Mouse (Mus musculus): Measurements from ENCODE around the gene Galns. TPM values are rescaled to one million over a fixed set of nuclear protein-coding genes. Genes with fewer than 3 reads are reported as not detected.
"Not testable (repeated sequence)": the region's sequence is repeated elsewhere in the genome, so short reads cannot be mapped to it uniquely, and the experiment has no call there.

The Galns gene
- polyA plus RNA-seq, 1 experiment from 2014 or later: 14.3 TPM

GRCm38 (mm10) chr8:122573577-122573976 lies 37.7 kb downstream of the Galns start:
- H3K9ac ChIP-seq (replicated peaks; ENCODE audit: low read depth): no peak overlapping the region
- DNase-seq (ENCODE audit: low spot score): no peak
- no peak overlapping the region for H3K4me2 ChIP-seq (replicated peaks; ENCODE audit: low read depth, low read length)
- peaks cover 27% of the 10 kb centered on the region; the same call in 1 of the 2 replicates for H3K4me1 ChIP-seq (ENCODE audit: insufficient read depth, low read depth, low read length)
- H3K27me3 ChIP-seq (replicated peaks; ENCODE audit: insufficient read depth, low read length): no peaks in the 10 kb centered on the region
- no peak for TF ChIP-seq EP300 (IDR thresholded peaks at IDR 0.05)
- H3K4me3 ChIP-seq (ENCODE audit: low read depth, low read length): no peak overlapping the region
- H3K27ac ChIP-seq (ENCODE audit: low read length): no peak overlapping the region
- no peaks in the 10 kb centered on the region for H3K9me3 ChIP-seq (ENCODE audit: low read length)
- no peak for ATAC-seq
- 64% methylated on average over 9 of the region's 9 CpGs for WGBS
- no peaks in the 10 kb centered on the region for H3K36me3 ChIP-seq (ENCODE audit: insufficient read depth, low read length)

DNA sequence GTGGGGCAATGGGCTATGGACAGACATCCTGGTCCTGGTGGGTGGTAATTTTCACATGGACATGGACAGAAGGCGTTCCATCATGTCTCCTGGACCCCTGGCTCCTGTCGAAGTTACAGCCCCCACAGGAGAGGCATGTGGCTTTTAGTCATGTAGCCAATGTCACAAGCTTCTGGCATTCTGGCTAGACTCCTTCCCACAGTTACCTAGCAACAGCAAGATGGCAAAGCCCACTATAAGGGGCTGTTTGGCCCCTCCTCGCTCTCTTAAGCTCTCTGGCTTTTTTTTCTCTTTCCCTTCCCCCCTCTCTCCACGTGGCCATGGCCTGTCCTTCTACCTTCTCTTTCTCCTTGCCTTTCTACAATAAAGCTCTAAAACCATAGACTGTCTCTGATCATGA lies 38.1 kb downstream of the Galns start:
- H3K9ac ChIP-seq (replicated peaks; ENCODE audit: low read depth); DNase-seq (ENCODE audit: low spot score); H3K4me2 ChIP-seq (replicated peaks; ENCODE audit: low read depth, low read length); H3K27ac ChIP-seq (ENCODE audit: low read length); H3K27me3 ChIP-seq (replicated peaks; ENCODE audit: insufficient read depth, low read length); ATAC-seq; H3K36me3 ChIP-seq (ENCODE audit: insufficient read depth, low read length); H3K4me3 ChIP-seq (ENCODE audit: low read depth, low read length); H3K9me3 ChIP-seq (ENCODE audit: low read length): not testable (repeated sequence)
- WGBS: 44% methylated on average over 4 of the region's 4 CpGs
- peaks cover 27% of the 10 kb centered on the region; the same call in 1 of the 2 replicates for H3K4me1 ChIP-seq (ENCODE audit: insufficient read depth, low read depth, low read length)

GRCm38 (mm10) chr8:122572751-122573150 lies 38.5 kb downstream of the Galns start:
- no peak overlapping the region for H3K27ac ChIP-seq (ENCODE audit: low read length)
- no peaks in the 10 kb centered on the region for H3K9me3 ChIP-seq (ENCODE audit: low read length)
- TF ChIP-seq EP300 (IDR thresholded peaks at IDR 0.05) (no peak), CTCF (IDR thresholded peaks at IDR 0.05) (no peak)
- 87% methylated on average over 3 of the region's 3 CpGs for WGBS
- no peak for ATAC-seq
- H3K9ac ChIP-seq (replicated peaks; ENCODE audit: low read depth): no peak overlapping the region
- H3K4me1 ChIP-seq (ENCODE audit: insufficient read depth, low read depth, low read length): peaks cover 27% of the 10 kb centered on the region; the same call in 1 of the 2 replicates
- no peaks in the 10 kb centered on the region for H3K27me3 ChIP-seq (replicated peaks; ENCODE audit: insufficient read depth, low read length)
- no peak overlapping the region for H3K4me2 ChIP-seq (replicated peaks; ENCODE audit: low read depth, low read length)
- DNase-seq (ENCODE audit: low spot score): no peak
- H3K36me3 ChIP-seq (ENCODE audit: insufficient read depth, low read length): no peaks in the 10 kb centered on the region
- H3K4me3 ChIP-seq (ENCODE audit: low read depth, low read length): no peak overlapping the region

- H3K27me3 ChIP-seq (replicated peaks; ENCODE audit: insufficient read depth, low read length): no peaks in the 10 kb centered on the region
- WGBS: 88% methylated on average over 17 of the region's 17 CpGs
- no peak for TF ChIP-seq EP300 (IDR thresholded peaks at IDR 0.05)
- no peak for TF ChIP-seq CTCF (IDR thresholded peaks at IDR 0.05)
- DNase-seq (ENCODE audit: low spot score) (no peak), ATAC-seq (no peak)
- peaks cover 27% of the 10 kb centered on the region; the same call in 1 of the 2 replicates for H3K4me1 ChIP-seq (ENCODE audit: insufficient read depth, low read depth, low read length)
- no peak overlapping the region for H3K4me2 ChIP-seq (replicated peaks; ENCODE audit: low read depth, low read length)
- H3K4me3 ChIP-seq (ENCODE audit: low read depth, low read length): no peak overlapping the region
- H3K27ac ChIP-seq (ENCODE audit: low read length): no peak overlapping the region
- H3K36me3 ChIP-seq (ENCODE audit: insufficient read depth, low read length): no peaks in the 10 kb centered on the region
- H3K9me3 ChIP-seq (ENCODE audit: low read length): no peaks in the 10 kb centered on the region
- no peak overlapping the region for H3K9ac ChIP-seq (replicated peaks; ENCODE audit: low read depth)
These were observed 39.5 kb downstream of the Galns start for GRCm38 (mm10) chr8:122571750-122572267.

- H3K4me3 ChIP-seq (ENCODE audit: low read depth, low read length): no peak overlapping the region
- DNase-seq (ENCODE audit: low spot score) (no peak), ATAC-seq (no peak)
- no peak for TF ChIP-seq EP300 (IDR thresholded peaks at IDR 0.05)
- TF ChIP-seq CTCF (IDR thresholded peaks at IDR 0.05): no peak
- no peak overlapping the region for H3K9ac ChIP-seq (replicated peaks; ENCODE audit: low read depth)
- peaks cover 25% of the 10 kb centered on the region; the same call in 1 of the 2 replicates for H3K4me1 ChIP-seq (ENCODE audit: insufficient read depth, low read depth, low read length)
- H3K9me3 ChIP-seq (ENCODE audit: low read length): no peaks in the 10 kb centered on the region
- H3K27ac ChIP-seq (ENCODE audit: low read length): no peak overlapping the region
- H3K4me2 ChIP-seq (replicated peaks; ENCODE audit: low read depth, low read length): no peak overlapping the region
- 88% methylated on average over 11 of the region's 11 CpGs for WGBS
- H3K27me3 ChIP-seq (replicated peaks; ENCODE audit: insufficient read depth, low read length): no peaks in the 10 kb centered on the region
- H3K36me3 ChIP-seq (ENCODE audit: insufficient read depth, low read length): no peaks in the 10 kb centered on the region
These were observed 40.1 kb downstream of the Galns start for GRCm38 (mm10) chr8:122571153-122571552.

DNA sequence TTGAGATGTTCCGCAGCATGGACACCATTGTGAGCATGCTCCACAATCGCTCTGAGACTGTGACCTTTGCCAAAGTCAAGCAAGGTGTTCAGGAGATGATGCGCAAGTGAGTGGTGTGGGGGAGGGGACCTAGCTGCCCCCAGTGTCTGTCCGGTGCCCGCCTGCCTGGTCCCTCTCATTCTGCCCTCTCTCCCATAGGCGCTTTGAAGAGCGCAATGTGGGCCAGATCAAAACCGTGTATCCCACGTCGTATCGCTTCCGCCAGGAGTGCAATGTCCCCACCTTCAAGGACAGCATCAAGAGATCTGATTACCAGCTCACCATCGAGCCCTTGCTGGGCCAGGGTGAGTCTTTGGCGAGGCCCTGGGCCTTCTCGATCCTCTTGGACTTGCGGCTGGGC lies 41.3 kb downstream of the Galns start:
- Histone ChIP-seq H3K9me3 (ENCODE audit: low read length) (no peaks in the 10 kb centered on the region), H3K4me3 (ENCODE audit: low read depth, low read length) (no peak overlapping the region), H3K27me3 (replicated peaks; ENCODE audit: insufficient read depth, low read length) (no peaks in the 10 kb centered on the region), H3K27ac (ENCODE audit: low read length) (no peak overlapping the region), H3K4me1 (ENCODE audit: insufficient read depth, low read depth, low read length) (peaks cover 13% of the 10 kb centered on the region; the same call in 1 of the 2 replicates), H3K36me3 (ENCODE audit: insufficient read depth, low read length) (no peaks in the 10 kb centered on the region), H3K4me2 (replicated peaks; ENCODE audit: low read depth, low read length) (no peak overlapping the region), H3K9ac (replicated peaks; ENCODE audit: low read depth) (no peak overlapping the region)
- no peak for TF ChIP-seq CTCF (IDR thresholded peaks at IDR 0.05)
- TF ChIP-seq EP300 (IDR thresholded peaks at IDR 0.05): no peak
- ATAC-seq (no peak), DNase-seq (ENCODE audit: low spot score) (no peak)
- WGBS: 95% methylated on average over 16 of the region's 16 CpGs

- no peak for DNase-seq (ENCODE audit: low spot score)
- Histone ChIP-seq H3K4me3 (ENCODE audit: low read depth, low read length) (no peak overlapping the region), H3K4me2 (replicated peaks; ENCODE audit: low read depth, low read length) (0 out of 2 replicates have a peak overlapping the region, but pooled peaks have one; percentile 17), H3K36me3 (ENCODE audit: insufficient read depth, low read length) (no peaks in the 10 kb centered on the region), H3K9ac (replicated peaks; ENCODE audit: low read depth) (no peak overlapping the region), H3K9me3 (ENCODE audit: low read length) (no peaks in the 10 kb centered on the region), H3K27ac (ENCODE audit: low read length) (no peak overlapping the region), H3K4me1 (ENCODE audit: insufficient read depth, low read depth, low read length) (peaks cover 10% of the 10 kb centered on the region; the same call in 1 of the 2 replicates), H3K27me3 (replicated peaks; ENCODE audit: insufficient read depth, low read length) (no peaks in the 10 kb centered on the region)
- TF ChIP-seq EP300 (IDR thresholded peaks at IDR 0.05) (no peak), CTCF (IDR thresholded peaks at IDR 0.05) (0 out of 2 replicates have a peak, but pooled peaks have one; percentile 15)
- 55% methylated on average over 9 of the region's 9 CpGs for WGBS
- ATAC-seq: no peak
These were observed 41.9 kb downstream of the Galns start for GRCm38 (mm10) chr8:122569329-122569728.

Measured in lung, postnatal 0 days (tissue).